31 mouse cellular contexts compared by ENCODE assay signal in the genomic region with DNA sequence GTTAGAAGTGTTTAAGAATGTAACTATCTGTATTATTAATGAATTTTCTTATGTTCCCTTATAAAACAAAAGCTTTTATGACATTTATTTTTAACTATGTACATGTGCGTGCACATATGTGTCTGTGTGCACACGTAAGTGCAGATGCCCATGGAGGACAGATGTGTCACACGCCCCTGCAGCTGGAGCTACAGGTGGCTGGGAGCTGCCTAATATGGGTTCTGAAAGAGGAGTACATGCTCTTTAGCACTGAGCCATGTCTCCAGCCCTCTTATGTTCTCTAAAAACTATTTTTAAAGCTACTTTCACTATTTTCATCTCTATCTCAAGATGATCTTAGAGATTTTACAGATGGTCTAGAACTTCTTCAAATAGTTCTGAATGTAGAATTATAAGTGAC.
"Had no signal": no experiment of that assay in that cellular context is flagged by ENCODE, and none has a peak within 500 bp of the region (broad histone marks: within the 10 kb centered on the region; RNA-seq: fewer than 3 reads in every experiment).

No protein-coding gene starts in this region.

- H3K27ac ChIP-seq: limb, embryonic 10.5 days; limb, embryonic 12.5 days; limb, embryonic 13.5 days; limb, embryonic 15.5 days; liver, embryonic 12.5 days; liver, embryonic 13.5 days; liver, embryonic 14.5 days; liver, embryonic 15.5 days; lung, embryonic 15.5 days; macrophage; midbrain, embryonic 10.5 days; midbrain, embryonic 12.5 days; midbrain, embryonic 13.5 days; midbrain, embryonic 15.5 days had no signal

- ATAC-seq: liver, embryonic 12.5 days; liver, postnatal 0 days; lung, postnatal 0 days; midbrain, embryonic 13.5 days; midbrain, embryonic 15.5 days; midbrain, embryonic 16.5 days had no signal

- H3K36me3 ChIP-seq: limb, embryonic 10.5 days; limb, embryonic 12.5 days; limb, embryonic 13.5 days; limb, embryonic 15.5 days; liver, embryonic 12.5 days; liver, embryonic 13.5 days; liver, embryonic 15.5 days; lung, embryonic 15.5 days; midbrain, embryonic 10.5 days; midbrain, embryonic 12.5 days; midbrain, embryonic 13.5 days; midbrain, embryonic 15.5 days had no signal

- H3K4me1 ChIP-seq: limb, embryonic 10.5 days; lung, embryonic 15.5 days; midbrain, embryonic 10.5 days; midbrain, embryonic 15.5 days had no signal

- DNase-seq: left cerebral cortex, postnatal 4 days; liver; liver, embryonic 13.5 days; liver, postnatal 0 days; lung, adult 18-20 months; lung, adult 2 months; lung, embryonic 14.5 days; lung, postnatal 10 days; lung, postnatal 14 days; lung, postnatal 36 days; lung, postnatal 4 days; midbrain, embryonic 14.5 days had no signal

- H3K4me3 ChIP-seq: limb, embryonic 10.5 days; limb, embryonic 12.5 days; limb, embryonic 13.5 days; limb, embryonic 15.5 days; liver, embryonic 12.5 days; liver, embryonic 13.5 days; liver, embryonic 15.5 days; lung, embryonic 15.5 days; megakaryocyte, embryonic 14.5 days; midbrain, embryonic 10.5 days; midbrain, embryonic 12.5 days; midbrain, embryonic 13.5 days; midbrain, embryonic 15.5 days; myocyte had no signal

- H3K9ac ChIP-seq: limb, embryonic 12.5 days; limb, embryonic 13.5 days; limb, embryonic 15.5 days; liver, embryonic 12.5 days; liver, embryonic 13.5 days; liver, embryonic 14.5 days; liver, embryonic 15.5 days; liver, postnatal 0 days; lung, embryonic 14.5 days; lung, embryonic 15.5 days; midbrain, embryonic 12.5 days; midbrain, embryonic 13.5 days; midbrain, embryonic 15.5 days had no signal

- H3K27me3 ChIP-seq: limb, embryonic 12.5 days; limb, embryonic 13.5 days; limb, embryonic 15.5 days; liver, embryonic 12.5 days; liver, embryonic 13.5 days; liver, embryonic 15.5 days; lung, embryonic 15.5 days; megakaryocyte, embryonic 14.5 days; midbrain, embryonic 12.5 days; midbrain, embryonic 13.5 days; midbrain, embryonic 15.5 days had no signal

- H3K9me3 ChIP-seq: limb, embryonic 10.5 days; limb, embryonic 12.5 days; limb, embryonic 13.5 days; limb, embryonic 15.5 days; liver, embryonic 12.5 days; liver, embryonic 13.5 days; liver, embryonic 15.5 days; lung, embryonic 15.5 days; megakaryocyte, embryonic 14.5 days; midbrain, embryonic 10.5 days; midbrain, embryonic 12.5 days; midbrain, embryonic 13.5 days; midbrain, embryonic 15.5 days had no signal

- H3K4me2 ChIP-seq: limb, embryonic 12.5 days; limb, embryonic 13.5 days; limb, embryonic 15.5 days; liver, embryonic 11.5 days; liver, embryonic 12.5 days; liver, embryonic 13.5 days; liver, embryonic 15.5 days; lung, embryonic 14.5 days; lung, embryonic 15.5 days; midbrain, embryonic 11.5 days; midbrain, embryonic 12.5 days; midbrain, embryonic 13.5 days; midbrain, embryonic 15.5 days had no signal
